Mouse (Mus musculus): ENCODE data around the gene Gm42906. TPM values are rescaled to one million over a fixed set of nuclear protein-coding genes. Genes with fewer than 3 reads are reported as not detected.

The Gm42906 gene
- polyA plus RNA-seq, 1 experiment from 2014 or later = not detected

DNA sequence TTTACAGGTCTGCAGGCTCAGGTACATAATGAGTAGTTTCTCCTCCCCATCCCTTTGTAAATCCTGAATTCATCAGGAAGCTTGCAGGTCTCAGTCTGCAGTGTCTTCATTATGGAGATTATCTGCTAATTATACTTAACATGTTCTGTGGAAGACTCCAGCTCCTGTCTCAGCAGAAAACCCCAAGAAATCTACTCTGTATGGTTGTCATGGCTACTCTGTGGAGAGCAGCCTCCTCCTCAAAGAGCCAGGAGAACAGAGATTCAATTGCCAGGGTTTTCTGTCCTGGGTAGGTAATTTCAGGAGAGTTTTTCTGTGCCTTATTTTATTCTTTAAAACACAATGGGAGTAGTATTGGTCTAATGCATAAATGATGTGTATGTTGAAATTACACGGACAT lies 405.0 kb downstream of the Gm42906 start:
- H3K36me3 ChIP-seq (ENCODE audit: control insufficient read depth, insufficient read depth, low read length) = no peaks in the 10 kb centered on the region
- H3K9me3 ChIP-seq (ENCODE audit: control insufficient read depth, low read length) = no peaks in the 10 kb centered on the region
- no peak for ATAC-seq
- no peaks in the 10 kb centered on the region for H3K27me3 ChIP-seq (replicated peaks; ENCODE audit: control insufficient read depth, insufficient read depth, low read length)
- H3K4me1 ChIP-seq (ENCODE audit: control insufficient read depth, insufficient read depth, low read length) = peaks cover 10% of the 10 kb centered on the region
- peak overlapping the region; percentile 60; the same call in 1 of the 2 replicates for H3K27ac ChIP-seq (ENCODE audit: low read length)
- H3K9ac ChIP-seq (ENCODE audit: low read depth, low read length) = no peak overlapping the region
- 21% methylated on average over 1 of the region's 1 CpGs for WGBS
- H3K4me3 ChIP-seq (ENCODE audit: low read length) = no peak overlapping the region
- H3K4me2 ChIP-seq (ENCODE audit: low read depth, low read length) = no peak overlapping the region

DNA sequence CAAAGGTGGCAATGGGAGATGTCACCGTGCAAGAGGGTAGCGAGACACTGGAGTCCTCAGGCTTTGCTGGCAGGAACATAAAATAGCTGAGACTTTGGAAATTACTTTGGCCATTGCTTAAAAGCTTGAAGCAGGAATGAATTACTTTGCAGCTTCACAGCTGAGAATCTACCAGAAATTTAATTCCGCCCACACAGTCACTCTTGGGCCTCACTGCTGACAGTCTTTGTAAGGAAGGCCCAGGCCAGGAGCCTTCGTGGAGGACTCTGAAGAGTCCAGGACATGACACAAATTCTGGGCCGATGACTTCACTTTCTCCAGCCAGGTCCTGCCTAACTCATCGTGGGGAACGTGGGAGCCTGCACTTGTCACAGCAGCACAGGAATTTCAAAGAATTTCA lies 405.9 kb downstream of the Gm42906 start:
- no peak overlapping the region for H3K4me2 ChIP-seq (ENCODE audit: low read depth, low read length)
- H3K9ac ChIP-seq (ENCODE audit: low read depth, low read length) = no peak overlapping the region
- no peak overlapping the region for H3K4me3 ChIP-seq (ENCODE audit: low read length)
- no peak overlapping the region for H3K27ac ChIP-seq (ENCODE audit: low read length)
- no peaks in the 10 kb centered on the region for H3K9me3 ChIP-seq (ENCODE audit: control insufficient read depth, low read length)
- H3K27me3 ChIP-seq (replicated peaks; ENCODE audit: control insufficient read depth, insufficient read depth, low read length) = no peaks in the 10 kb centered on the region
- H3K4me1 ChIP-seq (ENCODE audit: control insufficient read depth, insufficient read depth, low read length) = peaks cover 10% of the 10 kb centered on the region
- no peaks in the 10 kb centered on the region for H3K36me3 ChIP-seq (ENCODE audit: control insufficient read depth, insufficient read depth, low read length)
- WGBS = 74% methylated on average over 7 of the region's 7 CpGs
- no peak for ATAC-seq

DNA sequence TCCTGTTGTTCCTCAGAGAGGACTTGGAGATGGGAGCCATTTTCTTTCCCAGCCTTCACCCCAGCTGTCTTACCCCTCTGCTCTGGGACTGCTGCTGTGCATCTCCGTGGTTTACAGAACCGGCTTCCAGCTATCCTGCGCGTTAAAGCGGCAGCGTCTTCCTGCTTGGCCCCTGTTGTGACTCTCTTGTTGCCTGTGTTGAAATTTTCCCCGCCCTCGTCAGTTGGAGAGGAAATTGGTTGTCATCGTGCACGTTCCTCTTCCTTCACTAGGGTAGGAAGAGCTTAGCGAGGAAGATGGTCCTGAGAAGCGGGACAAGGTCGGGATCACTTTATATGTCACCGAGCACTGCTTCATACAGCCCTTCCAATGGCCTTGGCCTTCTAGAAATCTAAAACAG lies 407.1 kb downstream of the Gm42906 start:
- Histone ChIP-seq H3K4me1 (ENCODE audit: control insufficient read depth, insufficient read depth, low read length) (peaks cover 10% of the 10 kb centered on the region), H3K36me3 (ENCODE audit: control insufficient read depth, insufficient read depth, low read length) (no peaks in the 10 kb centered on the region), H3K27me3 (replicated peaks; ENCODE audit: control insufficient read depth, insufficient read depth, low read length) (no peaks in the 10 kb centered on the region), H3K9me3 (ENCODE audit: control insufficient read depth, low read length) (no peaks in the 10 kb centered on the region), H3K27ac (ENCODE audit: low read length) (no peak overlapping the region), H3K9ac (ENCODE audit: low read depth, low read length) (no peak overlapping the region), H3K4me3 (ENCODE audit: low read length) (no peak overlapping the region), H3K4me2 (ENCODE audit: low read depth, low read length) (no peak overlapping the region)
- WGBS = 76% methylated on average over 14 of the region's 14 CpGs
- no peak for ATAC-seq

DNA sequence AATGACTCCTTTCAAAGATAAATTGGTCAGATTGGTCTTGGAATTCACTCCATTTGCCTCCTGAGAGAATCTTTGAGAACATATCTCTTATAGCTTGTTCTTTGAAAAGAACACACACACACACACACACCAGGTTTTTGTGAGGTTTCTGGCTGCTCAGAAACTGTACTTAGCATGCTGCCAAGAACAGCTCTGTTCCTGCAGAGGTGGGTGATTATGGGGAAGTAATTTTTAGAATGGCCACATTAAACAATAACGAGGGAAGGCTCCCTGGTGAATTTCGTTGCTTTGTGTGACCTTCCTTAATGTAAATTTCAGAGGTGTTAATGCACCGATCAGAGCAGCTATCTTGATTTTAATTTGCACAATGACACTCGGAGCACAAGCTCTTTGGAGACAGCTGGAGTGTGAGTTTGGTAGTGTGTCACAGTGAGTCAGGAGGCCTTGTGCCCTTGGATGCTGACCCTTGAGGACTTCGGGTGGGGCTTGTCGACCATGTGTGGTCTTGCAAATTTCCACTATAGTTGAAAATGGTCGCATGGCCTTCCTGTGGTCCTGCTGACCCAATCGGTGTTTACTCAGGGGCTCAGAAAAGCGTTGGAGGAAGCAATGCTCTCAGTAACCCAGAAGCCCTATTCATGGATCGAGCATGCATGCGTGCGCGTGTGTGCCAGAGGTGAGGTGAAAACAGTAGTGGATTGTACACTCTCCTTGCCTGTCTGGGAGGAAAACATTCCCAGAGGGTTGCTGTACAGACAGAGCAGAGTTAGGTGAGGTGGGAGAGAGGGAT lies 407.7 kb downstream of the Gm42906 start:
- Histone ChIP-seq H3K27ac (ENCODE audit: low read length) (no peak overlapping the region), H3K4me3 (ENCODE audit: low read length) (no peak overlapping the region), H3K4me2 (ENCODE audit: low read depth, low read length) (no peak overlapping the region), H3K4me1 (ENCODE audit: control insufficient read depth, insufficient read depth, low read length) (peaks cover 10% of the 10 kb centered on the region), H3K9me3 (ENCODE audit: control insufficient read depth, low read length) (no peaks in the 10 kb centered on the region), H3K9ac (ENCODE audit: low read depth, low read length) (no peak overlapping the region), H3K36me3 (ENCODE audit: control insufficient read depth, insufficient read depth, low read length) (no peaks in the 10 kb centered on the region), H3K27me3 (replicated peaks; ENCODE audit: control insufficient read depth, insufficient read depth, low read length) (no peaks in the 10 kb centered on the region)
- no peak for ATAC-seq
- 76% methylated on average over 13 of the region's 13 CpGs for WGBS

DNA sequence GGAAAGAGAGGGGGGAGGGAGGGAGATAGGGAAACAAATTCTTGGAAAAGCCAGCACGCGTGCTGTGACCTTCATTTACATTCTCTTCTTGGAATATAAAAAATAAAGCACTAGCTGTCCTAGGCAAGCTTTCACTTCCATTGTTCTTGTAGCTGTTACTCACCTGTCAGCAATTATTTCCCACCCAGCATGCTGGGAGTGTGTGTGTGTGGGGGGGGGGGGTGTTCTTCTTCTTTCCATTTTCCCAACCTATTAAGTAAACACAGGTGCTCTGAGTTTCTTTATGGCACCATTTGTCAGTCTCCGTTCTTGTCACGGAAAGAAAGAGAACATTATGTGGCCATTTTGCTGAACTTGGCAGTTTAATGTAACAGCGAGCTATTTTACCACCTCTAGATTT lies 409.0 kb downstream of the Gm42906 start:
- H3K4me3 ChIP-seq (ENCODE audit: low read length) = no peak overlapping the region
- H3K9me3 ChIP-seq (ENCODE audit: control insufficient read depth, low read length) = no peaks in the 10 kb centered on the region
- WGBS = 50% methylated on average over 5 of the region's 5 CpGs
- no peak overlapping the region for H3K27ac ChIP-seq (ENCODE audit: low read length)
- H3K36me3 ChIP-seq (ENCODE audit: control insufficient read depth, insufficient read depth, low read length) = no peaks in the 10 kb centered on the region
- peak; percentile 51; the same call in 1 of the 2 replicates for ATAC-seq
- no peak overlapping the region for H3K9ac ChIP-seq (ENCODE audit: low read depth, low read length)
- no peak overlapping the region for H3K4me2 ChIP-seq (ENCODE audit: low read depth, low read length)
- H3K27me3 ChIP-seq (replicated peaks; ENCODE audit: control insufficient read depth, insufficient read depth, low read length) = no peaks in the 10 kb centered on the region
- peaks cover 10% of the 10 kb centered on the region for H3K4me1 ChIP-seq (ENCODE audit: control insufficient read depth, insufficient read depth, low read length)

DNA sequence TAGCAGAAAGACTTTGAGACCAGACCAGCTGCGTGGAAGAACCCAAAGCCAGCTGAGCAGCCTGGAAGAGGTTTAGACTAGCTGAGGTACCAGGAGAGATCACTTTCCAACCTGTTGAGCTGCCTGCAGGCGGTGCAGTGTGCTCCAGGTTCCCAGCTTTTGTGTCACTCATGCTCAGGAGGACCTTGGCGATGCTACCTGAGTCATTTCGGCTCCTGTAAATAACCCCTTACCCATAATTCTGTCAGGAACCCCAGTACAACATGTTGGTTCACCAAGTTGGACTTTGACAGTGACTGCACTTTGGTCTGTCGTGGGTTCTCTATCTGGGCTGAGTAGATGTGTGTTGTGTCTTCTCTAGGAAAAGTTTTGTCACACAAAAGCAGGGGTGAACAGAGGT lies 409.5 kb downstream of the Gm42906 start:
- Histone ChIP-seq H3K27ac (ENCODE audit: low read length) (no peak overlapping the region), H3K4me2 (ENCODE audit: low read depth, low read length) (no peak overlapping the region), H3K9ac (ENCODE audit: low read depth, low read length) (no peak overlapping the region), H3K9me3 (ENCODE audit: control insufficient read depth, low read length) (no peaks in the 10 kb centered on the region), H3K36me3 (ENCODE audit: control insufficient read depth, insufficient read depth, low read length) (no peaks in the 10 kb centered on the region), H3K4me3 (ENCODE audit: low read length) (no peak overlapping the region), H3K4me1 (ENCODE audit: control insufficient read depth, insufficient read depth, low read length) (peaks cover 9% of the 10 kb centered on the region), H3K27me3 (replicated peaks; ENCODE audit: control insufficient read depth, insufficient read depth, low read length) (no peaks in the 10 kb centered on the region)
- WGBS = 73% methylated on average over 5 of the region's 5 CpGs
- ATAC-seq = peak; percentile 63

Other genes with a start within 250 kb of the Gm42906 start
- gene Stard13, start 194.3 kb downstream of the Gm42906 start, polyA plus RNA-seq (2015; fragmentation: Nextera tagmentation; extraction: Ambion mirVana) = 9.7 and 10.7 TPM in 2 replicates
- gene Vmn2r18, start 177.9 kb upstream of the Gm42906 start, polyA plus RNA-seq (2015; fragmentation: Nextera tagmentation; extraction: Ambion mirVana) = not detected in 2 replicates
- 60.9 and 68.3 TPM in 2 replicates for gene Rfc3, start 223.1 kb upstream of the Gm42906 start, polyA plus RNA-seq (2015; fragmentation: Nextera tagmentation; extraction: Ambion mirVana)

Data from intestine, embryonic 16.5 days (tissue).